Mouse (Mus musculus): Measurements from ENCODE around the gene Mgrn1.

The Mgrn1 gene

DNA sequence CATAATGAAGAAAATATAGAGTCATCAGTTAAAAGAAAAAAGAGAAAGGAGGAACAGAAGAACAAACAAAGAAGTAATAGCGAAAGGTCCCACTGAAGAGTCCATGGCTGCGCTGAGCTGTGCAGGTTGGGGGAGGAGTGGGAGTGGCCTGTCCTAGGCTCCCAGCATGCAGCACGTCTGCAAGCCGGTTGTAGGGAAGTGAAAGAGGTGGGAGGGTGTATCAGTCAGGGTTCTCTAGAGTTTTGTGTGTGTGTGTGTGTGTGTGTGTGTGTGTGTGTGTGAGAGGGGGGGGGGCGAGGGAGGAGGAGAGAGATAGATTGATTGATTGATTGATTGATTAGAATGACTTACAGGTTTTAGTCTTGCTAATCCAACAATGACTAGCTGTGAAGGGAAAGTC is 21.9 kb downstream of the Mgrn1 start:
- in situ Hi-C loops (cut with MboI, MseI): no loop called here

DNA sequence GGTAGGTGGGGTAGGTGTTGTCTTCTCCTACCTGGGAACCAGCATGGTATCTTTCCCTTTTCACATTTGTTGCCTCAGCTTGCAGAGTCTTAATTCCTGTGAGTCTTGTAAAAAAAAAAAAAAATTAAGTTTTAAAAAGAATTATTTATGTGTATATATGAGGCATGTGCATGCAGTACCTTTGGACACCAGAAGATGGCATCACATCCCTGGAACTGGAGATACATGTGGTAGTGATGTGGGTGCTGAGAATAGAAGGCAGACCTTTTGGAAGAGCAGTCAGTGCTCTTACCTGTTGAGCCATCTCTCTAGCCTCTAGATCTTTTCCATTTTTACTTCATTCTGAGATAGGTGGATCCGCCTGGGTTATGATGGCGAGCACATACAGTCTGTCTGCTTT is 23.7 kb downstream of the Mgrn1 start:
- in situ Hi-C loops (cut with MboI, MseI): no loop called here

DNA sequence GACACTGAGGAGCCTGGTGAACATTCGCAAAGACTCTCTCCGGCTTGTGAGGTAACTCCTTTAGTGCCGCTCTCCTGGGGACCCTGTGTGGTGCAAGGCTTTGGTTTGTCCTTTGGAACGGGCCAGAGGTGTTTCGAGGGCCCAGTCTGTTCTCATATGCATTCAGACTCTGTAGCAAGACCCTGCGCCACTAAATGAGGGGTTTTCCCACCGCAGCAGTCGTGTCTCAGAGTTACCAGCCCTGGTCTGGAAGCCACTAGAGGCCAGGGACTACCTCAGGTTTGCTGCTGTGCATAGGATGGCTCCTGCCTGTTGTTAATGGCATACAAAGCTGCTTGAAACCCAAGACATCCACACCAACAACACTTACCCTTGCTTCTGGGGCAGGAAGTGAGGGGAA is 24.7 kb downstream of the Mgrn1 start:
- in situ Hi-C loops (cut with MboI, MseI): no loop called here

DNA sequence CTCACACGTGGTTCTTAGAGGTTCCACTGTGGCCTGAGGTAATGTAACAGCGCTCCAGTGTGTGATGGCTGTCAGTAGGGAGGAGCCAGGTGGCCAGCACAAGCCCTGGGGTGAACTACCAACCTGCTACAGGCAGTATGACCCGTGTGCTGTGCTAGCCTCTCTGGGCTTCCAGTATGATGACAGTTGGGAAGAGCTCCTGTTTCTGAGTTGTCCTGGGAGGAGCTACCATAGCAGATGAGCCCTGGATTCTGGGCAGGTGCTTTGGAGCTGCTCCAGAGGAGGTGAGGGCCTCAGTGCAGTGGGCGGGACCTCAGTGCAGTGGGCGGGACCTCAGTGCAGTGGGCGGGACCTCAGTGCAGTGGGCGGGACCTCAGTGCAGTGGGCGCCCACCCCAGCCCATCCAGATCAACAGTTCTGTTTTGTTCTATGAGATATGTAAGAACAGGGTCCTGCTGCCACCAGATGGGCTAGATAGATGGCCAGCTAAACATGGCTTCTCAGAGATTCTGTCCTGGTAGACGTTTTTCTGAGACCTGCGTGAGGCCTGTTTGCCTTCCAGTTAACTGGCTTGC is 26.1 kb downstream of the Mgrn1 start:
- in situ Hi-C loops (cut with MboI, MseI): no loop called here

DNA sequence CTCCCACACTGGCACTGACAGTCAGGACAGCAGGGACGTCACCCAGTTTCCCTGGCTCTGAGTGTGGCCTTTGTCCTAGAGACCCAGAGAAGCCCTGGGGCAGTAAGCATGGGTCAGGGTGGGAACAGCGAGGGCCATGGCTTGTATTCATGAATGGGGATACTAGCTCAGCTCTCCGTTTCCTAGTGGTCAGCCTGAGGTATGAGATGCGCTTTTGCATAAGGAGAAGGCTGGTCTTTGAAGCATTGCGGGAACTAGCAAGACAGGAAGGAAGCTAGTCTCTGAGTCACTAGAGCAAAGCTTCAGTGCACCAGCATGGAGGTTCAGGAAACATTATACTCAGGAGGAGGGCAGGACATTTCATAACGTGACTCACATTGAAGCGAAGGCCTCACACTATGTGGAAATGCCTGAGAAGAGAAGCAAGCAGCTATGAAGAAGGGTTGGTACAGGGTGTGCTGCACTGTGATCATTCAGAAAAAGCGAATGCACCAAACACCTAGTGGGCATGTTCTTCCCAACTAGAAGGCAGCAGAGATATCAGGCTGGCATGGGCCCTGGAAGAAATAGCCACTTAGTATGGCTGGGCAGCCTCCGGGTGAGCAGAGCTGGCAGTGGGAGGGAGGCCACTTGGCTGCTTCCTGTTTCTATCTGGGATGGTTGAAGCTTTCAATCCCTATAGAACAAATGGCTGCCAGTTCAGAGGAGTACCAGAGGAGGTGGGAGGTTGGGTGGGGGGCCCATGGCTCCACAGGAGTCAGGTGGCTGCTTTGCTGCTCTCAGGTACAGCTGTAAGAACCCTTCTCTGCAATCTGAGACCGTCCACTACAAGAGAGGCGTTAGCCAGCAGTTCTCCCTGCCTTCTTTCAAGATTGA is 27.1 kb downstream of the Mgrn1 start:
- in situ Hi-C loops (cut with MboI, MseI): no loop called here

DNA sequence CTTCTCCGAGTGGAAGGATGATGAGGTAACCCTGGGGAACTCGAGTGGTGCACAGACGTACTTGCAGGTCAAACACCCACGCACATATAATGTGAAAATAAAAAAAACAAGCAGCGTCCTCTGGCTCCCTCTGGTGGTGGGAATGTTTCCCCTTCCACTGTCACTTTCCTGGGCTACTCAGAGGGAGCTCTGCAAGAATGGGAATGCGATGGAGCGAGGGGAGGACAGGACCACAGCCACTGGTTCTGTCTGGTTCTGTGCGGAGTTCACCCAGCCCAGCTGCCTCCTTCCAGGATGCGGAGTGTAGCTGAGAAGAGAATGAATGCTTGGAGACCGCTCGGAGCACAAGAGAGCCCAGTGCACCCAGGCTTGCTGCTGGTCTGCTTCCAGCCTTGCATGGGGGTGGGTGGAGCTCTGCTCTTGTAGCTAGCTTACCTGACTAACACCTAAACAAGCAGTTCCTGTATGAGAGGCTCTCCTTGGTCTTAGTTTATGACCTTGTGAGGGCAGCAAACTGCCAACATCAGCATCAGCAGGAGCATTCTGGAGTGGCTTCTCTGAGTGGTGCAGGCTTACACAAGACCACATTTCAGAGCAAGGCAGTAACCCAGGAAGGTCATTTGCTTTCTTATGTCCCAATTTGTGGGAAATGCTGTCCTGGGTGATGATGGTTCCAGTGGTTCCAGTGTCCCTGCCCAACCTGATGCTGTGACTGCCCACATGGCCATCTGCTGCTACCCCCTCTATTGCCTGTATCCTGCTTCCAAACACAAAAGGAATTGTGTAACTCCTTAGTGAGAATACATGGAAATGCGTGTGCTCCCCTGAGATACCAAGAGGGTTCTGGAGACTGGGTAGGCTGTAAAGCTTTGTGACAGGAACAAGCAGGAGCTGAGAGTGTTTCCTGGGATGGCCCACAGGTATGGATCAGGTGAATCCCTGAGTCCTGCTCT is 28.0 kb downstream of the Mgrn1 start:
- in situ Hi-C loops (cut with MboI, MseI): no loop called here

DNA sequence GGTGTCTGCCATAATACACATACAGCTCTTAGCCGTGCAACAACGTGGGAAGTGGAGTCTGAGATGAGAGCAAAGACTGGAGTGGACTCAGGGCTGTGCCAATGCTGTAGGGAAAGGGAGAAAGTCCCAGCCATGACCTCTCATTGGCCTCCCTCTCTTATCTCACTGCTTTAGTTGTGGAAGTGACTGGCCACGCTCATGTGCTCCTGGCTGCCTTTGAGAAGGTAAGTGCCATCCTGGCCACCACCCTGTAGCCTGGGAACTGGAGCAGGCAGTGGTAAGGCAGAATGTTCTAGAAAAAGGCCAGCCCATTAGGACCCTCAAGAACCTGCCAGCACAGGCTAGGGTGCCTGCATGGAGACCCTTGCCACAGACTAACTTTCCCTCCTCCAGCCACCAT is 29.9 kb downstream of the Mgrn1 start:
- in situ Hi-C loops (cut with MboI, MseI): no loop called here

DNA sequence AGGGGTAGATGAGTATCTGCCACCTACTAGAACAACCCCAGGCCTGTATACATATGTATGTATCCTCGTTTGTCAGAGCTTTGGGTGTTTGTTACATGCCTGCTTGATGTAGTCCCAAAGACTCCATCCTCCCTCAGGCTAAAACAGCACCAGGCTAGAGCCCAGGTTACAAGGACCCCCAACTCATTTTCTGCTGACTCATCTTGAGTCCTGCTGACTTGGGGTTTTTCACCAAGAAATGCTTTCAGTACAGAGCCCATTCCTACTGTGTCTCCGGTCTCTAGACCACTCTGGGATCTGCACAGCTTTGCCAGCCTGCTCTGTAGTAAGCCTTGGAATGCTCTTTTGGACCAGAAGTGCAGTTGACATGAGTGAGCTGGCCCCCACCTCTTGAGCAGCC is 30.6 kb downstream of the Mgrn1 start:
- in situ Hi-C loops (cut with MboI, MseI): no loop called here

DNA sequence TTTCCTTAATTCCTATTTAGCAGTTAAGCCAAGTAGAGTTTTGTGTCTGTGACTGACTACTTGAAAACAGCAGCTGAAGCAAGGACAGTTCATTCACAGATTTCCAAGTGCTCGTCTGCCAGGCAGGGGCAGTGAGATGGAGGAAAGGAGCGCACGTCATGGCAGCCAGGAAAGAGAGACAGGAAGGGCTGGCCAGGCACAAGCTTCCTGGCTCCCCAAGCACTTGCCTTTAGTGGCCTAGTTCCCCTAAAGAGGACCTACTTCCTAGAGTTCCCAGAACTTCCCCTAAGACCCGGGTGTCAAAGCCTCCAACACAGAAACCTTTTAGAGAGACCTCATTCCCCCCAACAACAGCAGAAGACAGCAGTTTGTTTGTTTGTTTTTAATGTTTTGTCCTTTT is 34.5 kb downstream of the Mgrn1 start:
- in situ Hi-C loops (cut with MboI, MseI): no loop called here

DNA sequence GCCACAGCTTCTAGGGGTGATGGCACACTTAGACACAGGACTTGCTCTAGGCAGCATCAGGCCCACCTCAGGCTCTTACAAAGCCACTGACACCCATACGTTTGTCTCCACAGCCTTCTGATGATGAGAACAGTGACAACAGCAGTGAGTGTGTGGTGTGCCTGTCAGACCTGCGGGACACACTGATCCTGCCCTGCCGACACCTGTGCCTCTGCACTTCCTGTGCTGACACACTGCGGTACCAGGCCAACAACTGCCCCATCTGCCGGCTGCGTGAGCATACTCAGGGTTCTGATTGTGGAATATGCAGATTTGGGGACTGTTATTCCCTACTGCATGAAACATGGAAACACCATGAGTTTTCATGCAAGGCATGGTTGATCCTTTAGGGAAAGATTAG is 36.4 kb downstream of the Mgrn1 start:
- in situ Hi-C loops (cut with MboI, MseI): no loop called here

DNA sequence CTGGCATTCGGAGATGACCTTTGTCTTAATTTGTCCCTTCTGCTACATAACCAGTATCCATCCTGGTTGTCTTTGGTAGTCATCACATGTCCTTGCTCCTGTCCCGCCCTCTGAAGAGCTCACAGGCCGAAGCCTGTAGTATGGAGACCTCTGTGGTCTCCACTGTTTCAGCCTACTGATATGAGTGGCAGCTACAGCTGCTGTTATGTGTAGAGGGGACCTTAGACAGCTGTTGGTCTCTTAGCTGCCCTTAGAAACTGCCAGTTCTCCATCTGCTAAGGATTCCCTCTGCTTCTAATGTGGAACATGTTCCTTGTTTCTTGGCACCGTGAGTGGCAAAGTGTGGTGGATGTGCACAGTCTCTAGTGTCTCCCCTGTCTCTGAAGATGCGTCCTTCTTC is 37.9 kb downstream of the Mgrn1 start:
- in situ Hi-C loops (cut with MboI, MseI): no loop called here

DNA sequence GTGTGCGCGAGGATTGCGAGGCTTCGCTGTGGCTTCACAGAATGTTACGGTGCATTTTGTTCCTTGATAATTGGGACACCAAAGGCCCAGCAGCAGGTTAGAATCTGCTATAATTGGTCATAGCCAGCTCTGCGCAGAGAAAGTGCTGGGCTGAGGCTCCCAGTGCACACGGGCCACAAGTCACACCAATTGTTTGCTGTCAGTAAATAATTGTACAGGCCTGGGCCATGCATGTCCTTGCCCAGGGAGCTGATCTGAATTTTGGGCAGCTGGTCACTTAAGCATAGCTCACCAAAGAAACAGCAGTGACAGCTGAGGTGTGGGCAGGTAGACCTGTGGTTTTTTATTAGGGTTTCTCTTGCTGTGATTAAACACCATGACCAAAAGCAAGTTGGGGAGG is 41.9 kb downstream of the Mgrn1 start:
- in situ Hi-C loops (cut with MboI, MseI): loop anchor here in 1 of 2 experiments (5.0 kb wide), 1 partner anchor 61 kb away; no protein-coding TSS in a partner anchor

DNA sequence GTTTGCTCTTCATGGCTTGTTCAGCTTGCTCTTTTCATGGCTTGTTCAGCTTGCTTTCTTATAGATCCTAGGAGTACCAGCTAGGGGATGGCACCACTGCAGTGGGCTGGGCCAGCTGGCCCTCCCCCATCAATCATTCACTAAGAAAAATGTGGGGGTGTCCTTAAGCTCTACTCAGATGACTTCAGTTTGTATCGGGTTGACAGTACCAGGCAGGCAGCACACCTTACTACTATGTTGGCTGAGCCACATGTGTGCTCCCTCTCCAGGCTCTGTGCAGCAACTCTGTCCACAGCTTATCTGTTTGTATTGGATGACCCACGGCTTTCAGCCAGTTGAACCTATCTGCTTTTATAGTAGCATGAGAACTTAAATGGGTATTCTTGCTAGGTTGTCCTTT is 42.4 kb downstream of the Mgrn1 start:
- in situ Hi-C loops (cut with MboI, MseI): loop anchor here in 1 of 2 experiments (5.0 kb wide), 1 partner anchor 61 kb away; no protein-coding TSS in a partner anchor

DNA sequence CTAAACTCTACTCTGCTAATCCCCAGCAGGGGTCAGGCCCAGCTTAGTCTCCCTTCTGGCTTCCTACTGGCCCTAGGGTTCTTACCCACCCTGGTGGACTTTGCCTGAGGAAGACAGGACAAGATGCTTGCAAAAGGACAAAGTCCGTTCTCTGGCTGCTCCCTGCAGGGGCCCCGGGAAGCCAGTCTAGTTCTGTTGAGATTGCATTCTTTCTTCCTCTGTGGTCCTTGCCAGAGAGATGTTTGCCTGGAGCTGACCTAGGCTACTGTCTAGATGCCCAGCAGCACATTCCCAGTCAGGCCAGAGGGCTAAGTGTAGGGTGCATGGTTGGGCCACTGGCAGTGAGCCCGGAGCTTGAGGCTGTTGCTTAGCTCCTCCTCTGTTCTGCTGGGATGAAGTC is 46.4 kb downstream of the Mgrn1 start:
- in situ Hi-C loops (cut with MboI, MseI): no loop called here

DNA sequence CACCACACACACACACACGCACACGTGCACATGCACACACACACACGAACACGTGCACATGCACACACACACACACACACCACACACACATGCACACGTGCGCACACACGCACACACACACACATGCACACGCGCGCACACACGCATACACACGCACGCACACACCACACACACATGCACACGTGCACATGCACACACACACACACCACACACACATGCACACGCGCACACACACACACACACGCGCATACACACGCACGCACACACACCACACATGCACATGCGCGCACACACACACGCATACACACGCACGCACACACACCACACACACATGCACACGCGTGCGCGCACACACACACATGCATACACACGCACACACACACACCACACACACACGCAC is 49.4 kb downstream of the Mgrn1 start:
- in situ Hi-C loops (cut with MboI, MseI): no loop called here

DNA sequence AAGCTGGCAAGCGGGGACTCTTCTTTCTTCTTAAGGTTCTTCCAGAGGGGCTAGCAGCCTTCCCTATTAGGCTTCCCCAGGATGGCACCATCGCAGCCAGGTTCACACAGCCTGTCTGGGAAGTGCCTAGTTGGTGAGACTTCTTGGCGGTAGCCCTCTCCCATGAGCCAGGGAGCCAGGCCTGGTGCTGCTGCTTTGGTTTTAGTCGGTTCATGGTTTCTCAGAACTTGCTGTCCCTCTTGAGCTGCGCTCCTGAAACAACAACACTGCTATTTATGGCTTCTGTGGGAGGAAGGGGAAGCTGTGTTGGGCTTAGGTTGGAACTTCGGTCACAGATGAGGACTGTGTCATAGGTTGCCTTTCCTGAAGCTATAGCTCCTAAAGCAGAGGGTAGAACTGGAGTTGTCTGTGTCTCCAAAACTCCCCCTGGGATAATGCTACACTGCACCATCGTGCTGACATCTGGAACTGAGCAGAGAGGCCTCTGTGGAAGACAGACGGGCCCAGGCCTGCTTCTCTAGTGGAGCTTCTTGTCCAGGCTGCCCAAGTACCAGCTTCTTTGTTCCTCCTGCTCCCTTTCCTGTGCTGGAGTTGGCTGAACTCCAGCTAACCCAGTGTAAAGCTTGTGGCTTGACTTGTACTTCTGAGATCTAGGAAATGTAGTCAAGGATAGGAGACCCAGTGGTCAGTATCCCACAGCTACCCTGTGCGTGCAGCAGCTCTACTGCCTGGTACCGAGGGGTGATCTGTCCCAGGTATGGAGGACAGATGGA is 50.1 kb downstream of the Mgrn1 start:
- in situ Hi-C loops (cut with MboI, MseI): no loop called here

DNA sequence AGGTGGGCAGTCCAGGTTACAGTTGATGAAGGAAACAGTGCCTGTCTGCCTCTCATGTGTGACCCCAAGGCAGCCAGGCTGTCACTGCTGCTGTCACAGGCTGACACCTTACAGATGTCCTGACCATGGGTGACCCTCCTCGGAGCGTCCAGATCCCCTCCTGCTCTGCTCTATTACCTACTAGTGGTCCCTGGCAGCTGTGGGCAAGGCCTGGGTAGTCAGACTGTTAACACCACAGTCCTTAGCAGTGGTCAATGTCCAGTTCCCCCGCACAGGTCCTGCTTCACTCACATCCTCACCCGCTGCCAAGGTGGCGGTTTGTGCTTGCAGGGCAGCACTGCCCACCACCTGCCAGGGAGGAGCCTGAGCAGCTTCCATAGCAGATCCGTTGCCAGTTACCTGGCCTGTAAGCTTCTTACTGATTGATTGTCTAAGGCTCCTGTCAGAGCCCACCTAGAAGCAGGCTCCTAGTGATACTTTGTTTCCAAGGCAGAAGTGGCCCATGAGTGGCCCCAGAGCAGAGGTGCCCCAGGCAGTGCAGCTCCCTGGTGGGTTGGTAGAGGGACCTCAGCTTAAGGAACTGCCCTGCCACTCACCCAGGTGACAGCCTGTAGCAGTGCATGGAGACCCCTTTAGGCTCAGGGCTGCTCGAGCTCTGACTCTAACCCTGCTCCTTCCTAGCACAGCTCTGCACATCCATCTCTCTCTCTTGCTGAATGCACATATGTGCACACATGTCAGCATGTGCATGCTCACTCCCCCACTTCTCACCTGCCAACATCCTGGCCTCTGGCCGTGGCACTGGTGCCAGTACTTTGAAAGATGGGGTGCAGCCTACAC is 51.5 kb downstream of the Mgrn1 start:
- in situ Hi-C loops (cut with MboI, MseI): no loop called here

DNA sequence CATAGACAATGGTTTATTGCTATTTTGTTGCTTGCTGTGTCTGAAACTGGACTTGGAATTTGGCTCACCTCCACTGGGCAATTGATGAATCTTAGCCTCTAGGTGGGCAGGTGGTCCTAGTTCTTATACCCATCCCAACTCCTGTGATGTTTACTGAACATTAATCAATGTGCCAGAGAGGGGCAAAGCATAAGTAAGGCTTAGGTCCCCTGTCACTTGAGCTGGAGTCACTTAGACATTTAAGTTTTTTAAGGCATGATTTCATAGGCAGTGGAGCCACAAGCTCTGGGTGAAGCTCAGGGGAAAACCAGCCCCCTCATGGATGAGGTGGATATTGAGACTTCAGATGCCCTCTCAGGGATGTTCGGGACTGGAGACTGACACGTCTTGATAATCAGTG is 52.4 kb downstream of the Mgrn1 start, which contains the start of gene Nudt16l1:
TSS of gene Nudt16l1 (plus strand) at position 301 of the 400 bp plus-strand sequence.
- in situ Hi-C loops (cut with MboI, MseI): no loop called here

DNA sequence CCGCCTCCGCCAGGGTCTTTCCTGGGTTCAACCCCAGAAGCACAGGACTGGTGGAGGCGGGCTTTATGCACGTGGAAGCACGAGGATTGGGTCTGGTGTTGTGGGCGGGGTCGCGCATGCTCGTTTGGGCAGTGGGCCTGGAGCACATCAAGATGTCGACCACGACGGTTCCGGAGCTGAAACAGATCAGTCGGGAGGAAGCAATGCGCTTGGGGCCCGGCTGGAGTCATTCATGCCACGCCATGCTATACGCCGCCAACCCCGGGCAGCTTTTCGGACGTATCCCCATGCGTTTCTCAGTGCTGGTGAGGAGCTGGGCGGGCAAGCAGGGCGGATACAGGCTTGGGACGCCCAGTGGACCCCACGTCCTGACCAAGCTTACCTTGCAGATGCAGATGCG is 52.9 kb downstream of the Mgrn1 start:
- in situ Hi-C loops (cut with MboI, MseI): no loop called here

DNA sequence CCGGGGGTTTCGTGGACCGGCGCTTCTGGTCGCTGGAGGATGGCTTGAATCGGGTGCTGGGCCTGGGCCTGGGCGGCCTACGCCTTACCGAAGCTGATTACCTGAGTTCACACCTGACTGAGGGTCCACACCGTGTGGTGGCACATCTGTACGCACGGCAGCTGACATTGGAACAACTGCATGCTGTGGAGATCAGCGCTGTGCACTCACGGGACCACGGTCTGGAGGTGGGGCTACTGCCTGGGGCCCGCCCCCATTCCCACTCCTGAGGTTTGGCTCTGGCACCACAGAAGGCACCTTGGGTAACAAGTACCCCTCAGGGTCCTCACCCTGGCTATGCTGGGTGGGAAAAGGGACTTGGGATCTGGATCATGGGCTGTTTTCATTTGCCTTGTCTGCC is 53.4 kb downstream of the Mgrn1 start:
- in situ Hi-C loops (cut with MboI, MseI): no loop called here
